Mouse (Mus musculus): ENCODE data around the gene Gm2663. TPM values are rescaled to one million over a fixed set of nuclear protein-coding genes. Genes with fewer than 3 reads are reported as not detected.

Gm2663 gene
- not detected for total RNA-seq (2023)

DNA sequence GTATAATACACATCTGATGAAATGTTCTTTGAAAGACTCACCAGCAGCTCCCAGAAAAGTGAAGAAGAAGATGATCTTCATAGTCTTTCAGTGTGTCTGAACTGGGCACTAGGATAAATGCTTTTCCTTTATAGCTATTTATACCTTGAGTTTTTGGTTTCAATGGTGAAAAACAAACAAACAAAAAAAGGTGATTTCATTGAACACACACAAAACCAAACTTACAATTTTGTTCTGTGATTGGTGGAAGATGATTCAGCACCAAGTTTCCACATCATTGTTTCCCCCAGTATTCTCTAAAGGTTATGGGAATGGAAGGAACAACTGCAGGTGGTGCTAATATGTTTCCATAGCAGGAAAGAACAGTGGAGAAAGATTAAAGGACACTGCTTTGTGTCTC, at the start of gene Gm2663:
Gm2663 (minus strand) TSS at position 101 of the 400 bp plus-strand sequence.

DNA sequence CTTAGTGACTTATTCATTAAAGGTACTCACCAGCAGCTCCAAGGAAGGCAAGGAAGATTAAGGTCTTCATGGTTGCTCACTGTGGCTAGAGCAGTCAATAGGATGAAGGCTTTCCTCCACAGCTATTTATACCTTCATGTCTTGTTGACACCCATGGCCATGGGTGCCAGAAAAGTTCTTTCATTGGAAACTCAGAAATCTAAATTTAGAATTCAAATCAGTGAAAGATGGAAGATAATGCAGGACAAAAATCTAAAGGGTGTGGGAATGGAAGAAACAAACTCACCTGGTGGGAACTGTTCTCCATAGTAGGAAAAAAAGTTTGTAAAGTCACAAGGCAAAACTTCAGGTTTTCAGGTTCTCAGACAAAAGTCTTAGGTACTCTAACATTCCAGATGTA, 36.1 kb upstream of the Gm2663 start, which contains the start of gene 2210010C04Rik:
2210010C04Rik (minus strand) TSS at position 101 of the 400 bp plus-strand sequence.

DNA sequence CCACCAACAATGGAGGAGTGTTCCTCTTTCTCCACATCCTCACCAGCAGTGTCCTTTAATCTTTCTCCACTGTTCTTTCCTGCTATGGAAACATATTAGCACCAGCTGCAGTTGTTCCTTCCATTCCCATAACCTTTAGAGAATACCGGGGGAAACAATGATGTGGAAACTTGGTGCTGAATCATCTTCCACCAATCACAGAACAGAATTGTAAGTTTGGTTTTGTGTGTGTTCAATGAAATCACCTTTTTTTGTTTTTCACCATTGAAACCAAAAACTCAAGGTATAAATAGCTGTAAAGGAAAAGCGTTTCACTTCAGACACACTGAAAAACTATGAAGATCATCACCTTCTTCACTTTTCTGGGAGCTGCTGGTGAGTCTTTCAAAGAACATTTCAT, 34.8 kb downstream of the Gm2663 start, which contains the start of gene 1810009J06Rik:
1810009J06Rik (plus strand) TSS at position 301 of the 400 bp plus-strand sequence.

GRCm38 (mm10) chr6:40951770-40952169, 47.5 kb downstream of the Gm2663 start, which contains the start of gene Gm4744:
Gene Gm4744, minus strand, starts transcription at chr6:40951870.

Other genes with a start within 250 kb of the Gm2663 start
- not detected for gene Moxd2, start 112.0 kb downstream of the Gm2663 start, total RNA-seq (2023)
- not detected for gene Prss58, start 99.1 kb downstream of the Gm2663 start, total RNA-seq (2023)
- gene 1700074P13Rik, start 58.9 kb downstream of the Gm2663 start, total RNA-seq (2023), result not detected
- not detected for gene Gm4744, start 47.6 kb downstream of the Gm2663 start, total RNA-seq (2023)
- gene 1810009J06Rik, start 34.7 kb downstream of the Gm2663 start, total RNA-seq (2023), result not detected
- gene 2210010C04Rik, start 36.0 kb upstream of the Gm2663 start, total RNA-seq (2023), result not detected

Data from neutrophil, adult 59 days (primary cell).